Mouse (Mus musculus): ENCODE measurements around the gene Pkp1. TPM values are rescaled to one million over a fixed set of nuclear protein-coding genes. Genes with fewer than 3 reads are reported as not detected.

The Pkp1 gene
- polyA plus RNA-seq (2015; fragmentation: Nextera tagmentation; extraction: Ambion mirVana), result 0.09 and 3.9 TPM in 2 replicates

GRCm38 (mm10) chr1:135918644-135919407, at the start of gene Pkp1:
TSS of gene Pkp1 (minus strand) at chr1:135919207.

DNA sequence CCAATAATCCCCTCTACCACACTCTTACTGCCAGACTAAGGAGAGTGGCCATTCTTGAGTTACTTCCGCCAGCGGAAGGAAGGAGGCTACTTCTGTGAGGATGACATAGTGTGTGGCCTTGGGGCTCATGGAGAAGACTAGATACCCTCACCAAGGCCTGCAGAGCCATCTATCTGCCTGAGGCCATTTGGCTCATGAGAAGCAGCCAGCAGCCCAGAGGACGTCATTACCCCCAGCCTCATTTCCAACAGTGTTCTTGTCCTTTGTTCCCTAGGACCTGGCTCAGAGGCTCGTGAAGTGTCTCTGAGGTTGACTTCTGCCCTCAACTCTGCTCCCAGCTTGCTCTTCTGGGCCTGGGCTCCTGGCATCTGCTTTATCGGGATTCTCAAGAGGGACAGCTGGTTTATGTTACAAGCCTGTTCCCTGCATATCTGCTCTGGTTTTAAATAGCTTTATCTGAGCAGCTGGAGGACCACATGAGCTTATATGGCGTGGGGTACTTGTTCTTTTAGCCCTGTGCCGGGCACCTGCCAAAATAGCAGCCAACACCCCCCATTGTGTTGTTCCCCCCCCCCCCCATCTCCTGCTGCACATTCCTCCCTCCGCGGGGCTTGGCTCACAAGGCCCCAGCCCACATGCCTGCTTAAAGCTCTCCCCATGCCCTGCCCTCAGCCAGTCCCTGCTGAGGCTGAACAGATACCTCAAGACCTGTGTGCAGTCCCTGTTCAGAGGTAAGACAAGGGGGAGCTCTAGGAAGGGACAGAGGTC, 83.1 kb downstream of the Pkp1 start, which contains the start of gene Tnnt2:
Tnnt2 (plus strand) TSS at position 639 of the 768 bp plus-strand sequence.

Other genes with a start within 250 kb of the Pkp1 start
- 61.0 and 68.4 TPM in 2 replicates for gene Csrp1, start 199.1 kb downstream of the Pkp1 start, polyA plus RNA-seq (2015; fragmentation: Nextera tagmentation; extraction: Ambion mirVana)
- gene Phlda3, start 153.1 kb downstream of the Pkp1 start, polyA plus RNA-seq (2015; fragmentation: Nextera tagmentation; extraction: Ambion mirVana), result 87.8 and 91.4 TPM in 2 replicates
- gene Tnni1, start 139.8 kb downstream of the Pkp1 start, polyA plus RNA-seq (2015; fragmentation: Nextera tagmentation; extraction: Ambion mirVana), result 872 and 929 TPM in 2 replicates
- gene Lad1, start 100.6 kb downstream of the Pkp1 start, polyA plus RNA-seq (2015; fragmentation: Nextera tagmentation; extraction: Ambion mirVana), result 0.31 and 3.2 TPM in 2 replicates
- 356 and 391 TPM in 2 replicates for gene Tnnt2, start 82.9 kb downstream of the Pkp1 start, polyA plus RNA-seq (2015; fragmentation: Nextera tagmentation; extraction: Ambion mirVana)
- gene Igfn1, start 87.1 kb upstream of the Pkp1 start, polyA plus RNA-seq (2015; fragmentation: Nextera tagmentation; extraction: Ambion mirVana), result 0.13 and 0.28 TPM in 2 replicates
- gene Tmem9, start 88.9 kb upstream of the Pkp1 start, polyA plus RNA-seq (2015; fragmentation: Nextera tagmentation; extraction: Ambion mirVana), result 70.8 and 75.0 TPM in 2 replicates
- not detected in 2 replicates for gene Ascl5, start 131.6 kb upstream of the Pkp1 start, polyA plus RNA-seq (2015; fragmentation: Nextera tagmentation; extraction: Ambion mirVana)
- gene Cacna1s, start 133.5 kb upstream of the Pkp1 start, polyA plus RNA-seq (2015; fragmentation: Nextera tagmentation; extraction: Ambion mirVana), result 68.4 and 95.7 TPM in 2 replicates
- 0.26 and 0.48 TPM in 2 replicates for gene Kif21b, start 212.2 kb upstream of the Pkp1 start, polyA plus RNA-seq (2015; fragmentation: Nextera tagmentation; extraction: Ambion mirVana)

All from skeletal muscle tissue, postnatal 0 days (tissue).